Mouse (Mus musculus) limb, embryonic 14.5 days (tissue): ENCODE results near the gene Acadvl. TPM values are rescaled to one million over a fixed set of nuclear protein-coding genes. Genes with fewer than 3 reads are reported as not detected.

Experiments used
- ATAC-seq: fragments of 200-750 bp; cut with Nextera tagmentation; 2 replicates; pipeline ENCODE4 v1.8.0; 2017; ENCODE audit warnings: low read depth, moderate number of reproducible peaks, moderate TSS enrichment; ENCODE audit not compliant: low FRiP score
- DNase-seq: peaks from one replicate; pipeline ENCODE4 v3.0.0-alpha.2; 2015; ENCODE audit warnings: low spot score
- H3K27ac ChIP-seq: fragments of 300-500 bp; sonication (generic); replicated peaks from 2 replicates; pipeline ENCODE4 v1.5.1; 2014; ENCODE audit warnings: low read depth, mild to moderate bottlenecking, low read length, moderate library complexity, mixed read lengths
- H3K27me3 ChIP-seq: fragments of 300-500 bp; sonication (generic); 2 replicates; pipeline ENCODE4 v1.6.1; 2014; ENCODE audit warnings: low read length, mixed read lengths; ENCODE audit not compliant: control insufficient read depth, insufficient read depth
- H3K36me3 ChIP-seq: fragments of 300-500 bp; sonication (generic); 2 replicates; pipeline ENCODE4 v1.6.1; 2014; ENCODE audit warnings: mild to moderate bottlenecking, low read length, moderate library complexity, mixed read lengths; ENCODE audit not compliant: control insufficient read depth, insufficient read depth
- H3K4me1 ChIP-seq: fragments of 300-500 bp; sonication (generic); 2 replicates; pipeline ENCODE4 v1.6.1; 2014; ENCODE audit warnings: antibody characterized with exemption, low read length, mixed read lengths; ENCODE audit not compliant: control insufficient read depth, insufficient read depth
- H3K4me2 ChIP-seq: fragments of 300-500 bp; sonication (generic); replicated peaks from 2 replicates; pipeline ENCODE4 v1.6.1; 2014; ENCODE audit warnings: low read depth, mild to moderate bottlenecking, low read length, moderate library complexity; ENCODE audit not compliant: severe bottlenecking
- H3K4me3 ChIP-seq: fragments of 300-500 bp; sonication (generic); replicated peaks from 2 replicates; pipeline ENCODE4 v1.5.1; 2014; ENCODE audit warnings: low read length
- H3K9ac ChIP-seq: fragments of 300-500 bp; sonication (generic); 2 replicates; pipeline ENCODE4 v1.6.1; 2014; ENCODE audit warnings: mild to moderate bottlenecking, low read depth, low read length, moderate library complexity; ENCODE audit not compliant: severe bottlenecking
- H3K9me3 ChIP-seq: fragments of 300-500 bp; sonication (generic); 2 replicates; pipeline ENCODE4 v1.6.1; 2016; ENCODE audit warnings: low read length; ENCODE audit not compliant: control insufficient read depth
- POLR2A ChIP-seq: fragments of 200-500 bp; IDR thresholded peaks from 2 replicates; pipeline ENCODE4 v1.8.0; 2012; ENCODE audit warnings: inconsistent platforms, mild to moderate bottlenecking, moderate library complexity, borderline replicate concordance; ENCODE audit not compliant: insufficient read depth, insufficient read length; ENCODE audit errors: extremely low read depth
- WGBS: fragments of 180-500 bp; shearing (Covaris S2); extraction: QIAGEN DNeasy Blood & Tissue Kit; methylation state at CpG from one replicate; pipeline ENCODE4 v1.1.7; 2014; 5-methylcytosine and 5-hydroxymethylcytosine counted together
- microRNA counts: library from miRNA; unstranded; fragments of <30 nt; microRNA quantifications from one replicate; lab custom pipeline; 2016
- microRNA-seq: library from miRNA; unstranded; fragments of <30 nt; microRNA quantifications from one replicate; pipeline ENCODE4, GENCODE M21; 2016
- polyA plus RNA-seq, 2 experiments: library from polyadenylated mRNA; depleted of rRNA in 1 of 2; stranded (reverse) in 1 of 2; unstranded in 1 of 2; fragments of >200 nt; fragmentation: Nextera tagmentation in 1 of 2; extraction: Ambion mirVana in 1 of 2; gene quantifications; 2 replicates each; pipeline versions ENCODE4 v1.2.1 to v1.2.3; 2012 to 2014

Gene Acadvl
- polyA plus RNA-seq, 2 experiments = 55.4 to 71.8 TPM

DNA sequence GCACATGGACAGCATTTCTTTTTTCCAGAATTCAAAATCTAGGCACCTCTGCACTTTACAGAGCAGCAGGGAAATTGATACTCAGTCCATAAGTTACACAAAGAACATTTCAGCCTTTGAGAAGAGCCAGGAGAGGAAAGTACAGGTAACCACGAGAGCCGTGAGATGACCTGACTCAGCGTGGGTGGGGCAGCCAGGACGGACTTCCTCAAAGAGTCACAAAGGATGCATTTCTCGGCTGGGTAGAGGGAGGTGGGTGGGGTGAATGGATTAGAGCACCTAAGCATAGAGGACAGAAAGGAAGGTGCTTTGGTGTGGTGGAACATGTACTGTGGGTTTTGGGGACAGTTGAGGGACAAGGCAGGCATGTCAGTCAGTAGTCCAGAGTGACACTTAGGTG lies 53.4 kb downstream of the Acadvl start:
- no peak overlapping the region for H3K4me3 ChIP-seq
- no peak overlapping the region for H3K9ac ChIP-seq
- H3K4me2 ChIP-seq = no peak overlapping the region
- DNase-seq (no peak), ATAC-seq (no peak)
- 0 out of 2 replicates have a peak, but pooled peaks cover 2% of the 10 kb centered on the region for H3K4me1 ChIP-seq
- H3K36me3 ChIP-seq = no peaks in the 10 kb centered on the region
- 48% methylated on average over 5 of the region's 5 CpGs for WGBS
- no peak overlapping the region for H3K27ac ChIP-seq
- no peaks in the 10 kb centered on the region for H3K9me3 ChIP-seq
- no peak for TF ChIP-seq POLR2A
- peaks cover 52% of the 10 kb centered on the region for H3K27me3 ChIP-seq

DNA sequence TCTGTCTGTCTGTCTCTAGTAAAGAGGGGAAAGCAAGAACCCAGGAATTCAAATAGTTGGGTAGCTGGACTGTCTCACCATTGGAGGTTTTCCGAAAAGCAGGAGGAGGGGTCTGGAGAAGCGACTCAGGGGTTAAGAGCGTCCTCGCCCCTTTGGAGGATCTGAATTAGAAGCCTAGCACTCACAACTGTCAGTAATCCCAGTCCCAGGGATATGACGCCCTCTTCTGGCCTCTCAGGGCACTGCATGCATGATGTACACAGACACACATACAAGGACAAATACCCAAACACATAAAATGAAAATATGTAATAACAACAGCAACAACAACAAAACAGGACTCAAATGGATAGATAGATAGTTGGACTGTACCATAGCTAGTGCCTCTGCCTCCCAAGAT lies 54.6 kb downstream of the Acadvl start:
- Histone ChIP-seq H3K4me3 (no peak overlapping the region), H3K9ac (no peak overlapping the region), H3K9me3 (no peaks in the 10 kb centered on the region), H3K27ac (no peak overlapping the region), H3K27me3 (peaks cover 40% of the 10 kb centered on the region), H3K4me1 (no peaks in the 10 kb centered on the region), H3K4me2 (no peak overlapping the region), H3K36me3 (no peaks in the 10 kb centered on the region)
- DNase-seq (no peak), ATAC-seq (no peak)
- WGBS = 32% methylated on average over 5 of the region's 5 CpGs
- TF ChIP-seq POLR2A = no peak

MicroRNAs encoded within 50 kb of the gene (microRNA counts, 519-probe panel; counts per million panel counts)
- microRNA mmu-miR-324-3p (lab: Ali Mortazavi, UCI) (not detected), microRNA mmu-miR-324-5p (lab: Ali Mortazavi, UCI) (2,998 counts per million, percentile 55 among the panel's probes with 10 or more counts)

Small RNA genes within 50 kb of the gene (microRNA-seq; reads per million reads assigned to microRNA genes)
- gene Gm44349 (not detected), gene Mir324 (3,544 reads per million, percentile 85 among the genes with 10 or more reads in this experiment)

Other genes starting within 250 kb of the Acadvl start
Only the 30 nearest of the 38 such genes appear.
- gene Tmem102, start 209.8 kb downstream of the Acadvl start, polyA plus RNA-seq (2012; rRNA removed) = 1.8 TPM in 2 replicates
- 5.4 and 5.9 TPM in 2 replicates for gene Tmem102, start 209.8 kb downstream of the Acadvl start, polyA plus RNA-seq (2014; fragmentation: Nextera tagmentation; extraction: Ambion mirVana)
- not detected in 2 replicates for gene Gm39566, start 200.1 kb downstream of the Acadvl start, polyA plus RNA-seq (2012; rRNA removed)
- gene Gm39566, start 200.1 kb downstream of the Acadvl start, polyA plus RNA-seq (2014; fragmentation: Nextera tagmentation; extraction: Ambion mirVana) = not detected in 2 replicates
- gene Spem2, start 196.9 kb downstream of the Acadvl start, polyA plus RNA-seq (2012; rRNA removed) = not detected in 2 replicates
- not detected in 2 replicates for gene Spem2, start 196.9 kb downstream of the Acadvl start, polyA plus RNA-seq (2014; fragmentation: Nextera tagmentation; extraction: Ambion mirVana)
- gene Spem1, start 193.2 kb downstream of the Acadvl start, polyA plus RNA-seq (2012; rRNA removed) = 0.65 and 0.79 TPM in 2 replicates
- gene Spem1, start 193.2 kb downstream of the Acadvl start, polyA plus RNA-seq (2014; fragmentation: Nextera tagmentation; extraction: Ambion mirVana) = 0.18 TPM in 1 of 2 replicates, not detected in the other
- gene Nlgn2, start 177.6 kb downstream of the Acadvl start, polyA plus RNA-seq (2012; rRNA removed) = 96.0 and 123 TPM in 2 replicates
- gene Nlgn2, start 177.6 kb downstream of the Acadvl start, polyA plus RNA-seq (2014; fragmentation: Nextera tagmentation; extraction: Ambion mirVana) = 11.1 and 13.4 TPM in 2 replicates
- gene Tmem256, start 176.9 kb downstream of the Acadvl start, polyA plus RNA-seq (2012; rRNA removed) = 240 and 292 TPM in 2 replicates
- gene Tmem256, start 176.9 kb downstream of the Acadvl start, polyA plus RNA-seq (2014; fragmentation: Nextera tagmentation; extraction: Ambion mirVana) = 368 and 382 TPM in 2 replicates
- gene Plscr3, start 169.0 kb downstream of the Acadvl start, polyA plus RNA-seq (2012; rRNA removed) = 190 and 214 TPM in 2 replicates
- gene Plscr3, start 169.0 kb downstream of the Acadvl start, polyA plus RNA-seq (2014; fragmentation: Nextera tagmentation; extraction: Ambion mirVana) = 137 and 140 TPM in 2 replicates
- 2.8 TPM in 2 replicates for gene Tnk1, start 156.7 kb downstream of the Acadvl start, polyA plus RNA-seq (2012; rRNA removed)
- 3.2 and 3.3 TPM in 2 replicates for gene Tnk1, start 156.7 kb downstream of the Acadvl start, polyA plus RNA-seq (2014; fragmentation: Nextera tagmentation; extraction: Ambion mirVana)
- not detected in 2 replicates for gene Tmem95, start 137.4 kb downstream of the Acadvl start, polyA plus RNA-seq (2012; rRNA removed)
- gene Tmem95, start 137.4 kb downstream of the Acadvl start, polyA plus RNA-seq (2014; fragmentation: Nextera tagmentation; extraction: Ambion mirVana) = not detected in 2 replicates
- 5.1 and 5.3 TPM in 2 replicates for gene Kctd11, start 134.0 kb downstream of the Acadvl start, polyA plus RNA-seq (2012; rRNA removed)
- 6.0 and 6.5 TPM in 2 replicates for gene Kctd11, start 134.0 kb downstream of the Acadvl start, polyA plus RNA-seq (2014; fragmentation: Nextera tagmentation; extraction: Ambion mirVana)
- 2.1 and 2.2 TPM in 2 replicates for gene Acap1, start 119.9 kb downstream of the Acadvl start, polyA plus RNA-seq (2012; rRNA removed)
- 2.1 TPM in 2 replicates for gene Acap1, start 119.9 kb downstream of the Acadvl start, polyA plus RNA-seq (2014; fragmentation: Nextera tagmentation; extraction: Ambion mirVana)
- 8.6 and 8.9 TPM in 2 replicates for gene 2810408A11Rik, start 114.4 kb downstream of the Acadvl start, polyA plus RNA-seq (2012; rRNA removed)
- 8.9 and 12.3 TPM in 2 replicates for gene 2810408A11Rik, start 114.4 kb downstream of the Acadvl start, polyA plus RNA-seq (2014; fragmentation: Nextera tagmentation; extraction: Ambion mirVana)
- gene Neurl4, start 114.3 kb downstream of the Acadvl start, polyA plus RNA-seq (2012; rRNA removed) = 74.3 and 74.6 TPM in 2 replicates
- gene Neurl4, start 114.3 kb downstream of the Acadvl start, polyA plus RNA-seq (2014; fragmentation: Nextera tagmentation; extraction: Ambion mirVana) = 11.4 and 15.0 TPM in 2 replicates
- 94.0 and 110 TPM in 2 replicates for gene Gps2, start 101.5 kb downstream of the Acadvl start, polyA plus RNA-seq (2012; rRNA removed)
- 67.3 and 74.4 TPM in 2 replicates for gene Gps2, start 101.5 kb downstream of the Acadvl start, polyA plus RNA-seq (2014; fragmentation: Nextera tagmentation; extraction: Ambion mirVana)
- 1,009 and 1,079 TPM in 2 replicates for gene Eif5a, start 93.5 kb downstream of the Acadvl start, polyA plus RNA-seq (2012; rRNA removed)
- 1,556 and 1,603 TPM in 2 replicates for gene Eif5a, start 93.5 kb downstream of the Acadvl start, polyA plus RNA-seq (2014; fragmentation: Nextera tagmentation; extraction: Ambion mirVana)
- 70.1 and 92.8 TPM in 2 replicates for gene Ybx2, start 79.6 kb downstream of the Acadvl start, polyA plus RNA-seq (2012; rRNA removed)
- 7.2 and 10.2 TPM in 2 replicates for gene Ybx2, start 79.6 kb downstream of the Acadvl start, polyA plus RNA-seq (2014; fragmentation: Nextera tagmentation; extraction: Ambion mirVana)
- gene Slc2a4, start 67.2 kb downstream of the Acadvl start, polyA plus RNA-seq (2012; rRNA removed) = 31.0 and 40.4 TPM in 2 replicates
- gene Slc2a4, start 67.2 kb downstream of the Acadvl start, polyA plus RNA-seq (2014; fragmentation: Nextera tagmentation; extraction: Ambion mirVana) = 19.3 and 20.9 TPM in 2 replicates
- gene Cldn7, start 50.6 kb downstream of the Acadvl start, polyA plus RNA-seq (2012; rRNA removed) = 6.3 and 8.7 TPM in 2 replicates
- 6.1 and 7.6 TPM in 2 replicates for gene Cldn7, start 50.6 kb downstream of the Acadvl start, polyA plus RNA-seq (2014; fragmentation: Nextera tagmentation; extraction: Ambion mirVana)
- 117 and 125 TPM in 2 replicates for gene Ctdnep1, start 34.3 kb downstream of the Acadvl start, polyA plus RNA-seq (2012; rRNA removed)
- 38.3 and 40.1 TPM in 2 replicates for gene Ctdnep1, start 34.3 kb downstream of the Acadvl start, polyA plus RNA-seq (2014; fragmentation: Nextera tagmentation; extraction: Ambion mirVana)
- gene Elp5, start 32.9 kb downstream of the Acadvl start, polyA plus RNA-seq (2012; rRNA removed) = 101 and 111 TPM in 2 replicates
- 118 and 122 TPM in 2 replicates for gene Elp5, start 32.9 kb downstream of the Acadvl start, polyA plus RNA-seq (2014; fragmentation: Nextera tagmentation; extraction: Ambion mirVana)
- gene Gabarap, start 24.3 kb downstream of the Acadvl start, polyA plus RNA-seq (2012; rRNA removed) = 431 and 477 TPM in 2 replicates
- gene Gabarap, start 24.3 kb downstream of the Acadvl start, polyA plus RNA-seq (2014; fragmentation: Nextera tagmentation; extraction: Ambion mirVana) = 574 and 593 TPM in 2 replicates
- gene Phf23, start 19.6 kb downstream of the Acadvl start, polyA plus RNA-seq (2012; rRNA removed) = 66.7 and 69.2 TPM in 2 replicates
- gene Phf23, start 19.6 kb downstream of the Acadvl start, polyA plus RNA-seq (2014; fragmentation: Nextera tagmentation; extraction: Ambion mirVana) = 51.7 and 60.5 TPM in 2 replicates
- gene Dvl2, start 14.8 kb downstream of the Acadvl start, polyA plus RNA-seq (2012; rRNA removed) = 65.4 and 81.0 TPM in 2 replicates
- 40.3 and 47.0 TPM in 2 replicates for gene Dvl2, start 14.8 kb downstream of the Acadvl start, polyA plus RNA-seq (2014; fragmentation: Nextera tagmentation; extraction: Ambion mirVana)
- 89.6 and 99.8 TPM in 2 replicates for gene Dlg4, start 1.5 kb upstream of the Acadvl start, polyA plus RNA-seq (2012; rRNA removed)
- 9.7 and 10.0 TPM in 2 replicates for gene Dlg4, start 1.5 kb upstream of the Acadvl start, polyA plus RNA-seq (2014; fragmentation: Nextera tagmentation; extraction: Ambion mirVana)
- 1.6 and 2.3 TPM in 2 replicates for gene Asgr1, start 38.7 kb upstream of the Acadvl start, polyA plus RNA-seq (2012; rRNA removed)
- 0.99 and 1.2 TPM in 2 replicates for gene Asgr1, start 38.7 kb upstream of the Acadvl start, polyA plus RNA-seq (2014; fragmentation: Nextera tagmentation; extraction: Ambion mirVana)
- gene Asgr2, start 77.2 kb upstream of the Acadvl start, polyA plus RNA-seq (2012; rRNA removed) = 0.24 and 0.53 TPM in 2 replicates
- 0.21 TPM in 1 of 2 replicates, not detected in the other for gene Asgr2, start 77.2 kb upstream of the Acadvl start, polyA plus RNA-seq (2014; fragmentation: Nextera tagmentation; extraction: Ambion mirVana)
- 0.28 and 1.1 TPM in 2 replicates for gene Mgl2, start 114.9 kb upstream of the Acadvl start, polyA plus RNA-seq (2012; rRNA removed)
- 0.61 and 1.5 TPM in 2 replicates for gene Mgl2, start 114.9 kb upstream of the Acadvl start, polyA plus RNA-seq (2014; fragmentation: Nextera tagmentation; extraction: Ambion mirVana)
- 0.85 and 1.6 TPM in 2 replicates for gene Clec10a, start 140.8 kb upstream of the Acadvl start, polyA plus RNA-seq (2012; rRNA removed)
- gene Clec10a, start 140.8 kb upstream of the Acadvl start, polyA plus RNA-seq (2014; fragmentation: Nextera tagmentation; extraction: Ambion mirVana) = 1.2 and 1.8 TPM in 2 replicates
- 0.79 and 1.3 TPM in 2 replicates for gene Slc16a11, start 197.3 kb upstream of the Acadvl start, polyA plus RNA-seq (2012; rRNA removed)
- gene Slc16a11, start 197.3 kb upstream of the Acadvl start, polyA plus RNA-seq (2014; fragmentation: Nextera tagmentation; extraction: Ambion mirVana) = 0.21 and 0.47 TPM in 2 replicates
- 9.3 and 11.1 TPM in 2 replicates for gene Slc16a13, start 205.7 kb upstream of the Acadvl start, polyA plus RNA-seq (2012; rRNA removed)
- 9.2 and 9.6 TPM in 2 replicates for gene Slc16a13, start 205.7 kb upstream of the Acadvl start, polyA plus RNA-seq (2014; fragmentation: Nextera tagmentation; extraction: Ambion mirVana)